Mouse (Mus musculus) urinary bladder, adult 18-20 months (tissue): Measurements from ENCODE around the gene Tnfrsf1a.
"Not testable (repeated sequence)": the region's sequence is repeated elsewhere in the genome, so short reads cannot be mapped to it uniquely, and the experiment has no call there.

Experiments used
- DNase-seq, 2 experiments: peaks; one replicate each; pipeline ENCODE4 v3.0.0; 2022; ENCODE audit warnings: low spot score in 2 of 2, mixed read lengths in 2 of 2

Tnfrsf1a gene

DNA sequence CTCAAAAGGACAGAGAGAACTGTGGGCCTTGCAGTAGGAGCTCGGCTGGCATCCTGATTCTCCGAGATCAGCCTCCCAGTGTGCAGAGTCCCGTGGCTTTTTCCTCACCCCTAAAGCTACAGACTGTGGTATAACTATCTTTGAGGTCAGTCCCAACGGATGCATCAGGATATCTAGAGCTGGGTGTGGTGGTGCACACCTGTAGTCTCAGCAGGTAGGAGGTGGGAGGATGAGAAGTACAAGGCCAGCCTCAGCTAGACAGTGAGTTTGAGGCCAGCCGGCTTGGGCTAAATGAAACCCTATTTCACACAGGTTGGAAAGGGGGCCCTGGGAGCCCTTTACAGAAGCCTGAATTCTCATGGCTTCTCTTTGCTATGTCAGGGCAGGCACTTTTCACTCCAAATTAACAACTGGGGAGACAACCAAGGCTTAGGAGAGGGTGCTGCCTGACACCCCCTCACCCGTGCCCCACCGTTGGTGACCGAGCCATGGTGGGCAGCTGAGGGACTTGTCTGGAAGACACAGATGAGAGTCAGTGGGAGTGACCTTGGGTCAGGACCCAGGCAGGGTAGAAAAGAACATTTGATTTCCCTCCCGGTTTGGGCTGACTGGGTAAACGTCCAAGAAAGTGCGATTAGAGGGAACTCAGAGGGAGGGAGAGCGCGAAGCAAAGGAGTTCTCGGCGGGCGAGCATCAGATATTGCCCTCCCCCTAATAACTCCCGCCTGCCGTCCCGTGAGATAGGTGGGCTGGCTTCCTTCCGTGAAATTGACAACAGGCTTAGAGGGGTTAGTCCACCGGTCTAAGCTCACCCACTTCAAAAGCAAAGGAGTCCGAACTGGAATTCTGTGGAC lies at the start of gene Tnfrsf1a:
Gene Tnfrsf1a, plus strand, starts transcription at position 642 of the 854 bp plus-strand sequence.
- no peak for DNase-seq

DNA sequence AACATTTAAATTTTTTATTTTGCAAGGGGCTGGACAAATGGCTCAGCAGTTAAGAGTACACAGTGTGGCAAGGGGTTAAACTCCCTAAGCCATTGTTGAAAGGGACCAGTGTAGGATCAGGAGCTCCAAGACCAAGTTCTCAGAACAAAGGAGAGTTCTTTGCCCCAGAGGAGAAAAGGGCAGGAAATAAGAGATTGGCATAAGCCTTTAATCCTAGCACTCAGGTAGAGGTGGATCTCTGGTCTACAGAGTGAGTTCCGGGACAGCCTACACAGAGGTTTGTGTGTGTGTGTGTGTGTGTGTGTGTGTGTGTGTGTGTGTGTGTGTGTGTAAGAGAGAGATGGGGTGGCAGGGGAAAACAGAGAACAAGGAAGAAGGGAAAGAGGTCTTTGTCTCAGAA lies 48.2 kb upstream of the Tnfrsf1a start:
- DNase-seq, result no peak

- DNase-seq, result no peak
Measured at GRCm38 (mm10) chr6:125302231-125302982, 46.8 kb upstream of the Tnfrsf1a start.

GRCm38 (mm10) chr6:125303242-125303641 lies 45.9 kb upstream of the Tnfrsf1a start:
- DNase-seq, result no peak

GRCm38 (mm10) chr6:125304408-125304807 lies 44.8 kb upstream of the Tnfrsf1a start:
- DNase-seq, result not testable (repeated sequence)

- DNase-seq, result no peak
Measured at GRCm38 (mm10) chr6:125305465-125305864, 43.7 kb upstream of the Tnfrsf1a start.

- no peak for DNase-seq
Measured at GRCm38 (mm10) chr6:125307091-125307490, 42.1 kb upstream of the Tnfrsf1a start.

DNA sequence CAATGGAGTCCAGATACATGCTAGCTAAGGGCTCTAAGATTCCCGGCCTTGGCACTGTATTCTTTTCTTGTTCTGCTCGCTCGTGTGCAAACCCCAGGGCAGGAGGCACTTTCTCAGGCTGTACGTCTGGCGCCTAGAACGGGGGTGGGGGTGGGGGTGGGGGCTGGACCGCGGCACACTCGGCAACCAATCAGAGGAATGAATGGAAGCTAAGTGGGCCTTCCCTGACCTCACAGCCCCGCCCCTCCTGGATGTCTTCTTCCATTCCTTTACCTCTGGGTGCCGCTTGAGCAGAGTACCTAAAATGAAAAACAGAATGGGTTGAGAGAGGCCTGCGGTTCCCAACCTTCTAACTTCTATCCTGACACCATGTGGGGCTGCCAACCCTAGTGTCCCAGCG lies 40.2 kb upstream of the Tnfrsf1a start:
- DNase-seq, result no peak

DNA sequence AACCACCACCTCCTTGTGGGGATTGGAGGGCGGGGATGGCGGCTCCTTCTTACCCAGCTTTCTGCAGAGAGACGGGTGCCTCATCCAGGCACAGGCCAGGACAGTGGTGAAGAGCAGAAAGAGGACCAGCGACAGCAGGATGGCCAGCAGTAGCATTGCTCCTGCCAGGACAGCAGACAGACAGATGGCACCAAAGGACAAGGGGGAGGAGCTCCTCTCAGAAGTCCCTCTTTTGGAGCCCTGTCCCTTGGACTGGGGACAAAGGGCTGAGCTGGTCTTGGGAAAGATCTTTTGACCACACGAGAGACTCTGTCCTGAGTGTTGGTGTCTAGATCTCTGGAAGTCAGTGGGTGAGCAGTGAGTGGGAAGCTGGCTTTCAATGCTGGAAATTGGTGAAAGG lies 39.8 kb upstream of the Tnfrsf1a start:
- DNase-seq, result no peak

DNA sequence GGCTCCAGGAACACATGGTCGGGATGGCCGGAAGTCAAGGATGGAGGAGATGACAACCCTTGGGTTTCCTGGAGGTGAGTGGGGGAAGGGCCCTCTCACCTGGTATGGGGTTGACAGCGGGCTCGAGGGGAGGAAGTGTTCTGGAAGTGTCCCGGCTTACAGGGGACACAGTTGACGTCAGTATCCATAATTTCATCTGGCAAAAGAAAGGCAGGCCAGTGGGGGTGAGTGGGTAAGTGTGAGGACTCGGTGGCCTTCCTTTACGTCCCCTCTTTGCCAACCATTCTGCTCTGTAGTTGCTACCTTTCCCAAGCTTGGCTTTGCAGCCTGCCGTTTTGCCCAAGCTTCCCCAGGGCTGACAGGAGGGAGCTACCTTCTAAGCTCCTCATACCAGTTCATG lies 37.0 kb upstream of the Tnfrsf1a start:
- no peak for DNase-seq

DNA sequence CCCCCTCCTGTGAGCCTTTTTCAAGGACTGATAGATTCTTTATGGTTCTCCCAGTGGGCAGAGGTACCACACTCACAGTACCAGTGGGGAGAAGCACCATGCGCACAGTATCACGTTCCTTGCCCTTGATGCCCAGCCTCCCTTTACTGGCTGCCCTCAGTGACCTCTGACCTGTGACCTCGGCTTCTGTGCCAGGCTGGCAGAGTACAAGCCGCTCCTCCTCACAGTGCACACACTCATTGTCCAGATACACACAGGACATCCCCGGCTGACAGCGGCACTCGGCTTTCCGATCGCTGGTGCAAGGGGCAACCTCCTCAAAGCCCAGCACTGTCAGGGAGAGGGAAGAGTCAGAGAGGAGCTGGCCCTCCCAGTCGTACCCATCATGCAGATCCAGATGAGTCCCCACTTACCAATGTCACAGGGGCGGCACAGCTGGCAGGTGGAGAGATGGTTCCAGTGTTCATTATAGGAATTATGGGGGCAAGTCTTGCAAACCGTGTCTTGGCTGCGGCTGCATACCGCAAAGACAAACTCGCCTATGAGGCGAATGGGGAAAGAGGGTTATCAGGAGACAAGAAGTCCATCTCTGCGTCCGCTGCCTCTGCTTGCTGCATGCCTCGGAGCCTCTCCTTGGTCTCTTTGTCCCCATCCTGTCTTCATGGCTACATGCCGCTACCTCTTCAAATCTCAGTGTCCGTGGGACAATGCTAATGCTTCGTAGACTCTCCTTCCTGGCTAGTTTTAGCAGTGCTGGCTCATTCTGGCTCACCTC lies 36.4 kb upstream of the Tnfrsf1a start:
- DNase-seq, result no peak

- DNase-seq, result peak; percentile 77 to 87
Measured at GRCm38 (mm10) chr6:125313546-125314230, 35.5 kb upstream of the Tnfrsf1a start, which contains the start of gene Ltbr. TSS of gene Ltbr (minus strand) at chr6:125313885.

DNA sequence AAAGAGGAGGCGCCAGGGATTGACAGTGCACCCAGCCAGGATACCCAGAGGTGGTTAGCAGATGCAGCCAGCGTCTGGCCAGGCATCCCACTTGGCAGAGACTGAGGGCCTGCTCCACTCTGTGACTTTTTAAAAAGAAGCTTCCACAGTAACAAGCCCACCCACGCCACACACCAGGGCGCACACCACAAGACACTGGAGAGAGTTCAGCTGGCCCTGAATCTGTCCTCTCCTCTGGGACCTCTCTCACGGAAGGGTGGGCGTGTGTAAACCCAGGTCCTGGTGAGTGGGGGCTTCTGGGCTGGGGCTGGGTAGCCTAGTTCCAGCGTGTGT lies 35.0 kb upstream of the Tnfrsf1a start:
- DNase-seq, result no peak

- DNase-seq, result no peak
Measured at GRCm38 (mm10) chr6:125314746-125315145, 34.4 kb upstream of the Tnfrsf1a start.

DNA sequence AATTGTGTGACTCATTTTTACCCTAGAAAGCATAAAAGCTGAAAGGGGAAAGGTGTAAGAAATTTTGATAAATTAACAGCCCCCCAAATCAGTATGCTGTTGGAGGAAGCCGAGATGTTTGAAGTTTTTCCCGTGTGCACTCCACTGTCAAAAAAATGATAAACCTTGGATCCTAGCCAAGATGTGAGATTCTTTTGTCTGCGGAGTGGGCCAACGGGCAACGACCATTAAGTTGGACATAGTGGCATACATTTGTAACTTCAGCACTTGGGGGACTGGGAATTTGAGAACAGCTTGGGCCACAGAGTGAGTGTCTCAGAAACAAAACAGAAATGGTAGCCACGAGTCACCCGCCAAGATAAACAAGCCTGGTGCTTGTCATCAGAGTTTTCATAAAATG lies 32.1 kb upstream of the Tnfrsf1a start:
- DNase-seq, result no peak

DNA sequence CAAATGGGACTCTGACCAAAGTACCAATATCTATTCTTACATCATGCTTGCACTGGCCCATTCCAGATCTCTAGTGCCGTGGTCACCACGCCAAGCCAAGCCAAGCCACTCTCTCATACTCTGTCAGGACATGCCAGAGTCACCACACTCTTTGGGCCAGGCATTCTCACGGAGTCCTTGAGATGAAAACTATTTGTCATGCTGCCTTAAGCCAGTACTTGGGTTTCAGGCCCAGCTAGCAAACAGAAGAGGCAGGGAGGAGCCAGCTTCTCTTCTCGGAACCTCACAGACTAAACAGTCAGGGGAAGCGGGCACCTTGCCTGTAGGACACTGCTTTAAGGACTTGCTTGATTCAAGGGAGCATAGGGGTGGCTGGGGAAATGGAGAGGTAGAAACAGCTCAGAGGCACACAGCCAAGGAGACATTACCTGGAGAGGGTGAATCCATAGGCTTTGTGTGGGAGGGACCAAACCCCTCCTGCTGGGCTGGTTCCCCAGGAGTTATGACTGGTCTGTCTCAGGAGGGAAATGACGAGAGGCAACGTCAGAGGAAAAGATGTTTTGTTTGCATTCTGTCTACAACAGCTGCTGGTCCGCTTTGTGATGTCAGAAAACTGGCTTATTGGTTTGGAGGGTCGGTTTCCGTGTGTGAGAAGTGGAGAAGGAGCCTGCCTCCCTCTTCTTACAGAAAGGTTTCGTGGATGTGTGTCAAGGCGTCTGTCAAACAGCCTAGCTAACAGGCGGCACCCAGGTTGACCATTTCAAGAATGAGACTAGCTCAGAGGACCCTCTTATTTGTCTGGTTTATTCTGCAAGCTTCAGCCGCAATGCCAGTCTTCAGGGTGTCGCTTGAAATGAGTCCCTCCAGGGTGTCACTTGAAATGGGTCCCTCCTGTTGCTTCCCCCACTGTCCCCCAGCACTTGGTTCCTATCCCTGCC lies 29.9 kb upstream of the Tnfrsf1a start:
- peak in 1 of 2 experiments; percentile 45 for DNase-seq

DNA sequence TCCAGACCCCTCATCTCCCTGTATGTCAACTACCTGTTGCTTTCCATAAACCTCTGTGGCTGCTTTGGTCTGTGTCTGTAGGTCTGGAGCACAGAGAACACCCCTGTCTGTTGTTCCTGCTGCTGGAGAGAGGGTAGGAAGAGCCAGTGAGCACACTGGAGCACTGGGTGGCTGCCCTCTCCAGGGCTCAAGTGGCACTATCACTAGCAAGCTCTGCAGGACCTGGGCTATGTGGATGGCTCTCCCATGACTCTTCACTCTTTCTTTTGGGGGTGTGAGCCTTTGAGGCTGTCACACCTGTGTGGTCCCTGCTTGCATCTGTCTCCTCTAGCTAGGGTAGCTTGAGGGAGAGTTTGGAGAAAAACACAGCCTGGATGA lies 29.3 kb upstream of the Tnfrsf1a start:
- no peak for DNase-seq

- no peak for DNase-seq
Measured at GRCm38 (mm10) chr6:125320323-125320722, 28.8 kb upstream of the Tnfrsf1a start, which contains the start of gene Scnn1a. TSS of gene Scnn1a (plus strand) at chr6:125320659.

- DNase-seq, result no peak
Measured at GRCm38 (mm10) chr6:125321114-125321855, 27.9 kb upstream of the Tnfrsf1a start.

DNA sequence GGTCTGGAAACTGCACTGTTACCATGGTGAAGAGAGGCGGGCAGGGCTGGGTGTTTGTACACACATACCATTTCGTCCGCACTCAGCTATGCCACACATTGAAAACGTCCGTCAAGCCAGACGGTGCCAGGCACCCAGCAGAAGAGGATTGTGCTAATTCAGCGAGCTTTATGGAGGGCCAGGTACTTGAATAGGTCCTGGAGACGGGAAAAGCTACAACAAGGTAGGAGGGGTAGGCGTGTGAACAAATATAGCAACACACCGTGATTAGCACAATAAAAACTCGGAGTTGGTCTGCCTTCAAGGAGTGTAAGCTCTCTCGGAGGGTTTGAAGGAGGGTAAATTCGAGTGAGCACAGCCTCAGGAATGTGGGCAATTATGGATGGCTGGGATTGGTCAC lies 26.4 kb upstream of the Tnfrsf1a start:
- no peak for DNase-seq
